Mouse (Mus musculus) E14TG2a.4 (cell line): Measurements from ENCODE around the gene Dnajb1.

Experiments
- H3K27me3 ChIP-seq: 2 replicates; pipeline ENCODE4 v1.6.1; 2014; ENCODE audit warnings: low read length, control low read depth; ENCODE audit not compliant: insufficient read depth
- H3K36me3 ChIP-seq: 2 replicates; pipeline ENCODE4 v1.6.1; 2014; ENCODE audit warnings: low read length, control low read depth; ENCODE audit not compliant: insufficient read depth
- H3K4me1 ChIP-seq: replicated peaks from 2 replicates; pipeline ENCODE4 v1.6.1; 2014; ENCODE audit warnings: low read depth, low read length, control low read depth
- H3K4me3 ChIP-seq: replicated peaks from 2 replicates; pipeline ENCODE4 v1.5.1; 2014; ENCODE audit warnings: mild to moderate bottlenecking, low read length
- H3K9me3 ChIP-seq: 2 replicates; pipeline ENCODE4 v1.6.1; 2014; ENCODE audit warnings: low read length, control low read depth
- CTCF ChIP-seq: conservative IDR thresholded peaks from 2 replicates; pipeline ENCODE4 v1.5.1; 2014; ENCODE audit warnings: low read length
- NANOG ChIP-seq: IDR thresholded peaks from 2 replicates; pipeline ENCODE4 v1.6.1; 2014; ENCODE audit warnings: borderline replicate concordance, low read length, mixed read lengths
- POU5F1 ChIP-seq: IDR thresholded peaks from 2 replicates; pipeline ENCODE4 v1.6.1; 2014; ENCODE audit warnings: low read length, borderline replicate concordance

Gene Dnajb1

GRCm38 (mm10) chr8:83613695-83614094 is 5.7 kb downstream of the Dnajb1 start:
- TF ChIP-seq POU5F1 (no peak), NANOG (no peak), CTCF (no peak)
- H3K4me1 ChIP-seq: peaks cover 31% of the 10 kb centered on the region
- H3K36me3 ChIP-seq: peaks cover 54% of the 10 kb centered on the region
- H3K4me3 ChIP-seq: no peak overlapping the region
- no peaks in the 10 kb centered on the region for H3K27me3 ChIP-seq
- H3K9me3 ChIP-seq: no peaks in the 10 kb centered on the region

- peaks cover 4% of the 10 kb centered on the region; the same call in 1 of the 2 replicates for H3K4me1 ChIP-seq
These were observed 8.6 kb downstream of the Dnajb1 start for GRCm38 (mm10) chr8:83616625-83617024.

GRCm38 (mm10) chr8:83617111-83617510 is 9.1 kb downstream of the Dnajb1 start:
- Histone ChIP-seq H3K4me1 (peaks cover 4% of the 10 kb centered on the region), H3K27me3 (no peaks in the 10 kb centered on the region), H3K9me3 (no peaks in the 10 kb centered on the region), H3K36me3 (peaks cover 23% of the 10 kb centered on the region), H3K4me3 (no peak overlapping the region)
- TF ChIP-seq CTCF (no peak), NANOG (no peak), POU5F1 (no peak)

More at GRCm38 (mm10) chr8:83616625-83617024, 8.6 kb downstream of the Dnajb1 start:
- TF ChIP-seq NANOG: no peak
- no peak for TF ChIP-seq POU5F1
- TF ChIP-seq CTCF: no peak
- Histone ChIP-seq H3K9me3 (no peaks in the 10 kb centered on the region), H3K36me3 (peaks cover 28% of the 10 kb centered on the region), H3K27me3 (no peaks in the 10 kb centered on the region), H3K4me3 (no peak overlapping the region)

GRCm38 (mm10) chr8:83618566-83618965 is 10.6 kb downstream of the Dnajb1 start:
- no peak overlapping the region for H3K4me3 ChIP-seq

GRCm38 (mm10) chr8:83619568-83620285 is 11.7 kb downstream of the Dnajb1 start:
- H3K9me3 ChIP-seq: no peaks in the 10 kb centered on the region
- peaks cover 16% of the 10 kb centered on the region for H3K4me1 ChIP-seq
- no peaks in the 10 kb centered on the region; the same call in 1 of the 2 replicates for H3K27me3 ChIP-seq
- H3K4me3 ChIP-seq: no peak overlapping the region
- H3K36me3 ChIP-seq: no peaks in the 10 kb centered on the region
- TF ChIP-seq NANOG: no peak
- TF ChIP-seq POU5F1: no peak
- no peak for TF ChIP-seq CTCF

More at GRCm38 (mm10) chr8:83618566-83618965, 10.6 kb downstream of the Dnajb1 start:
- Histone ChIP-seq H3K27me3 (no peaks in the 10 kb centered on the region; the same call in 1 of the 2 replicates), H3K4me1 (peaks cover 10% of the 10 kb centered on the region), H3K9me3 (no peaks in the 10 kb centered on the region), H3K36me3 (peaks cover 8% of the 10 kb centered on the region)
- TF ChIP-seq CTCF (no peak), POU5F1 (no peak), NANOG (no peak)

- peak overlapping the region; percentile 56; the same call in 1 of the 2 replicates for H3K4me3 ChIP-seq
- no peaks in the 10 kb centered on the region; the same call in 1 of the 2 replicates for H3K27me3 ChIP-seq
- TF ChIP-seq POU5F1 (no peak), CTCF (no peak), NANOG (no peak)
- no peaks in the 10 kb centered on the region for H3K9me3 ChIP-seq
- H3K4me1 ChIP-seq: peaks cover 16% of the 10 kb centered on the region
- H3K36me3 ChIP-seq: no peaks in the 10 kb centered on the region
These were observed 13.8 kb downstream of the Dnajb1 start for GRCm38 (mm10) chr8:83621691-83622388.

- Histone ChIP-seq H3K4me1 (peaks cover 16% of the 10 kb centered on the region), H3K4me3 (peak overlapping the region; percentile 56; the same call in 1 of the 2 replicates), H3K36me3 (no peaks in the 10 kb centered on the region), H3K27me3 (no peaks in the 10 kb centered on the region; the same call in 1 of the 2 replicates), H3K9me3 (no peaks in the 10 kb centered on the region)
- TF ChIP-seq CTCF: peak; percentile 41
- TF ChIP-seq POU5F1: no peak
These were observed 14.5 kb downstream of the Dnajb1 start for GRCm38 (mm10) chr8:83622389-83622989.

GRCm38 (mm10) chr8:83623549-83623948 is 15.6 kb downstream of the Dnajb1 start:
- Histone ChIP-seq H3K4me1 (peaks cover 16% of the 10 kb centered on the region), H3K36me3 (no peaks in the 10 kb centered on the region), H3K4me3 (no peak overlapping the region), H3K9me3 (no peaks in the 10 kb centered on the region), H3K27me3 (no peaks in the 10 kb centered on the region; the same call in 1 of the 2 replicates)
- no peak for TF ChIP-seq NANOG
- no peak for TF ChIP-seq POU5F1
- TF ChIP-seq CTCF: no peak
